12 mouse cellular contexts compared by ENCODE assay signal in genomic region chr12:31026423-31026822, GRCm38 (mm10). TPM values are rescaled to one million over a fixed set of nuclear protein-coding genes. Genes with fewer than 3 reads are reported as not detected.
DNase-seq lines count a peak whose midpoint lies in the region; ATAC-seq lines count a peak whose summit lies in the region.
"Had no signal": no experiment of that assay in that cellular context is flagged by ENCODE, and none has a peak within 500 bp of the region (broad histone marks: within the 10 kb centered on the region; RNA-seq: fewer than 3 reads in every experiment).

No protein-coding gene starts in this region.

- no peak overlapping the region for H3K4me3 ChIP-seq in hindbrain, embryonic 11.5 days (ENCODE audit: low read depth, low read length)
- no peak overlapping the region for H3K4me3 ChIP-seq in hindbrain, embryonic 10.5 days
- H3K4me3 ChIP-seq: heart, embryonic 12.5 days; hindbrain, embryonic 15.5 days had no signal

- H3K9me3 ChIP-seq in hindbrain, embryonic 11.5 days (ENCODE audit: control insufficient read depth, low read length), result no peaks in the 10 kb centered on the region
- peaks cover 3% of the 10 kb centered on the region; the same call in 1 of the 2 replicates for H3K9me3 ChIP-seq in hindbrain, embryonic 10.5 days
- H3K9me3 ChIP-seq: hindbrain, embryonic 15.5 days had no signal

- no peak overlapping the region for H3K27ac ChIP-seq in hindbrain, embryonic 11.5 days (ENCODE audit: low read depth, low read length)
- no peak overlapping the region for H3K27ac ChIP-seq in hindbrain, embryonic 10.5 days
- H3K27ac ChIP-seq: hindbrain, embryonic 15.5 days had no signal

- H3K4me2 ChIP-seq in hindbrain, embryonic 11.5 days (replicated peaks; ENCODE audit: low read depth, low read length), result no peak overlapping the region
- H3K4me2 ChIP-seq: heart, embryonic 12.5 days; hindbrain, embryonic 15.5 days had no signal

- peak; percentile 5 for DNase-seq in hindbrain, embryonic 11.5 days (ENCODE audit: low spot score)
- no peak for DNase-seq in hindbrain, embryonic 10.5 days (ENCODE audit: low spot score)
- peak; percentile 70 for DNase-seq in embryo, embryonic 11 days
- DNase-seq in layer of hippocampus, adult 9-11 months, result peak; percentile 11
- DNase-seq in lung, postnatal 14 days, result peak; percentile 43
- no peak for DNase-seq in cerebellum, adult 8-10 months
- no peak for DNase-seq in frontal cortex, postnatal 25 days (ENCODE audit: low spot score in 2 of 2)
- DNase-seq: adrenal gland, adult 2 months; cerebellum, adult 11 months had no signal

- no peaks in the 10 kb centered on the region for H3K4me1 ChIP-seq in hindbrain, embryonic 11.5 days (replicated peaks; ENCODE audit: control insufficient read depth, insufficient read depth, low read length)
- H3K4me1 ChIP-seq in hindbrain, embryonic 10.5 days (replicated peaks), result no peaks in the 10 kb centered on the region
- H3K4me1 ChIP-seq: heart, embryonic 12.5 days; hindbrain, embryonic 15.5 days had no signal

- H3K36me3 ChIP-seq in hindbrain, embryonic 11.5 days (ENCODE audit: control insufficient read depth, insufficient read depth, low read length), result no peaks in the 10 kb centered on the region
- no peaks in the 10 kb centered on the region for H3K36me3 ChIP-seq in hindbrain, embryonic 10.5 days
- H3K36me3 ChIP-seq: heart, embryonic 12.5 days; hindbrain, embryonic 15.5 days had no signal

- WGBS in hindbrain, embryonic 11.5 days, result 68% methylated on average over 7 of the region's 7 CpGs
- WGBS in hindbrain, embryonic 10.5 days, result 68% methylated on average over 7 of the region's 7 CpGs

- no peaks in the 10 kb centered on the region for H3K27me3 ChIP-seq in hindbrain, embryonic 11.5 days (ENCODE audit: control insufficient read depth, insufficient read depth, low read length)
- H3K27me3 ChIP-seq in hindbrain, embryonic 10.5 days (ENCODE audit: insufficient read depth, poor library complexity, severe bottlenecking), result no peaks in the 10 kb centered on the region
- H3K27me3 ChIP-seq: heart, embryonic 12.5 days; hindbrain, embryonic 15.5 days had no signal

- no peak for ATAC-seq in hindbrain, embryonic 11.5 days (ENCODE audit: low FRiP score)
- no peak for ATAC-seq in megakaryocyte progenitor cell, adult 5-6 weeks (replicated peaks; ENCODE audit: poor library complexity)

- no peak overlapping the region for H3K9ac ChIP-seq in hindbrain, embryonic 11.5 days (ENCODE audit: low read depth, low read length)
- H3K9ac ChIP-seq: heart, embryonic 12.5 days; hindbrain, embryonic 15.5 days had no signal

RNA-seq across cellular contexts. Expression of gene Fam110c, which starts 47.2 kb away (rescaled TPM):
- 0.08 and 0.17 TPM in 2 replicates for polyA plus RNA-seq in hindbrain, embryonic 11.5 days (2014; fragmentation: Nextera tagmentation; extraction: Ambion mirVana)
- polyA plus RNA-seq in hindbrain, embryonic 10.5 days (2016; fragmentation: Nextera tagmentation; extraction: Ambion mirVana), result 0.30 and 0.31 TPM in 2 replicates
- 0.05 and 0.64 TPM in 2 replicates for total RNA-seq in megakaryocyte progenitor cell, adult 5-6 weeks (2015)
- total RNA-seq in megakaryocyte progenitor cell, adult 5-6 weeks (2017), result 0.07 and 0.08 TPM in 2 replicates

Comparison
In these comparisons a context has a peak if more than half of its experiments do, and no peak if none do; other contexts are left out.
1. DNase-seq: peak in hindbrain, embryonic 11.5 days (single experiment), embryo, embryonic 11 days (single experiment), layer of hippocampus, adult 9-11 months (single experiment) and lung, postnatal 14 days (single experiment); none in hindbrain, embryonic 10.5 days (single experiment), cerebellum, adult 8-10 months (single experiment) and frontal cortex, postnatal 25 days (0 of 2).